ENCODE assay signal across 8 mouse cellular contexts in genomic region chr7:105762517-105763270, GRCm38 (mm10). TPM values are rescaled to one million over a fixed set of nuclear protein-coding genes. Genes with fewer than 3 reads are reported as not detected.
A peak's percentile ranks its signal among the peaks of the same experiment; 100 is the strongest.
DNase-seq lines count a peak whose midpoint lies in the region; ATAC-seq lines count a peak whose summit lies in the region.

No protein-coding gene starts in this region.

- H3K36me3 ChIP-seq in heart, embryonic 10.5 days: peaks cover 72% of the 10 kb centered on the region
- peaks cover 47% of the 10 kb centered on the region for H3K36me3 ChIP-seq in lung, embryonic 16.5 days (ENCODE audit: control insufficient read depth, insufficient read depth, low read length)
- H3K36me3 ChIP-seq in limb, embryonic 15.5 days: peaks cover 82% of the 10 kb centered on the region
- H3K36me3 ChIP-seq in stomach, embryonic 14.5 days (ENCODE audit: control insufficient read depth, insufficient read depth, low read length): peaks cover 71% of the 10 kb centered on the region

- no peak overlapping the region for H3K27ac ChIP-seq in heart, embryonic 10.5 days
- H3K27ac ChIP-seq in lung, embryonic 16.5 days (ENCODE audit: low read length): no peak overlapping the region
- no peak overlapping the region for H3K27ac ChIP-seq in limb, embryonic 15.5 days
- no peak overlapping the region for H3K27ac ChIP-seq in stomach, embryonic 14.5 days (ENCODE audit: low read length)

- intact Hi-C loops in heart, postnatal 14 days (cut with DNase I): no loop called here

- H3K9ac ChIP-seq in lung, embryonic 16.5 days (ENCODE audit: low read length): no peak overlapping the region
- H3K9ac ChIP-seq in limb, embryonic 15.5 days: no peak overlapping the region
- H3K9ac ChIP-seq in stomach, embryonic 14.5 days (replicated peaks; ENCODE audit: low read depth, low read length): no peak overlapping the region

- peaks cover 49% of the 10 kb centered on the region for H3K27me3 ChIP-seq in heart, embryonic 10.5 days (ENCODE audit: insufficient read depth, poor library complexity, severe bottlenecking)
- no peaks in the 10 kb centered on the region for H3K27me3 ChIP-seq in lung, embryonic 16.5 days (ENCODE audit: control insufficient read depth, insufficient read depth, low read depth, low read length)
- H3K27me3 ChIP-seq in limb, embryonic 15.5 days: no peaks in the 10 kb centered on the region
- no peaks in the 10 kb centered on the region for H3K27me3 ChIP-seq in stomach, embryonic 14.5 days (ENCODE audit: control insufficient read depth, insufficient read depth, low read length)

- H3K4me1 ChIP-seq in heart, embryonic 10.5 days: peaks cover 15% of the 10 kb centered on the region
- H3K4me1 ChIP-seq in lung, embryonic 16.5 days (replicated peaks; ENCODE audit: control insufficient read depth, insufficient read depth, low read length): peaks cover 4% of the 10 kb centered on the region; the same call in 1 of the 2 replicates
- peaks cover 9% of the 10 kb centered on the region for H3K4me1 ChIP-seq in limb, embryonic 15.5 days
- no peaks in the 10 kb centered on the region for H3K4me1 ChIP-seq in stomach, embryonic 14.5 days (ENCODE audit: control insufficient read depth, insufficient read depth, low read length)

- no peaks in the 10 kb centered on the region for H3K9me3 ChIP-seq in heart, embryonic 10.5 days
- H3K9me3 ChIP-seq in lung, embryonic 16.5 days (ENCODE audit: control insufficient read depth, low read length): no peaks in the 10 kb centered on the region
- H3K9me3 ChIP-seq in limb, embryonic 15.5 days: no peaks in the 10 kb centered on the region
- no peaks in the 10 kb centered on the region for H3K9me3 ChIP-seq in stomach, embryonic 14.5 days (ENCODE audit: control insufficient read depth, low read depth, low read length)

- ATAC-seq in lung, embryonic 16.5 days (ENCODE audit: low read depth): peak; percentile 18; the same call in 1 of the 2 replicates
- 0 out of 2 replicates have a peak, but pooled peaks have one; percentile 27 for ATAC-seq in limb, embryonic 15.5 days (ENCODE audit: insufficient number of reproducible peaks, low FRiP score, low TSS enrichment, low read depth)
- ATAC-seq in stomach, embryonic 14.5 days (ENCODE audit: insufficient number of reproducible peaks, insufficient read depth, low FRiP score, low read depth): 0 out of 2 replicates have a peak, but pooled peaks have one; percentile 24

- peak overlapping the region; percentile 57 for H3K4me3 ChIP-seq in heart, embryonic 10.5 days
- H3K4me3 ChIP-seq in lung, embryonic 16.5 days (ENCODE audit: low read length): peak overlapping the region; percentile 16; the same call in 1 of the 2 replicates
- peak overlapping the region; percentile 20 for H3K4me3 ChIP-seq in limb, embryonic 15.5 days
- H3K4me3 ChIP-seq in stomach, embryonic 14.5 days (ENCODE audit: low read depth, low read length): peak overlapping the region; percentile 13

- DNase-seq in heart, embryonic 10.5 days (ENCODE audit: low spot score): no peak
- no peak for DNase-seq in heart, postnatal 14 days
- no peak for DNase-seq in lung, postnatal 14 days
- DNase-seq in ovary, postnatal 10 days (ENCODE audit: low spot score): no peak
- no peak for DNase-seq in cerebellum, postnatal 10 days

- H3K4me2 ChIP-seq in lung, embryonic 16.5 days (ENCODE audit: low read depth, low read length): peak overlapping the region; percentile 40
- peak overlapping the region; percentile 39 for H3K4me2 ChIP-seq in limb, embryonic 15.5 days
- peak overlapping the region; percentile 47 for H3K4me2 ChIP-seq in stomach, embryonic 14.5 days (replicated peaks; ENCODE audit: low read depth, low read length)

- 20% methylated on average over 55 of the region's 55 CpGs for WGBS in heart, embryonic 10.5 days
- WGBS in lung, embryonic 16.5 days: 55% methylated on average over 55 of the region's 55 CpGs
- WGBS in limb, embryonic 15.5 days: 39% methylated on average over 55 of the region's 55 CpGs
- WGBS in stomach, embryonic 14.5 days: 46% methylated on average over 48 of the region's 55 CpGs

RNA-seq across cellular contexts. Expression of gene Tpp1, which starts 10.7 kb away (rescaled TPM):
- 76.5 and 95.2 TPM in 2 replicates for polyA plus RNA-seq in heart, embryonic 10.5 days (2016; fragmentation: Nextera tagmentation; extraction: Ambion mirVana)
- 10 to 100 TPM; 41.6 to 42.5 TPM for total RNA-seq in heart, postnatal 14 days (2021)
- 96.4 and 102 TPM in 2 replicates for polyA plus RNA-seq in lung, embryonic 16.5 days (2015; fragmentation: Nextera tagmentation; extraction: Ambion mirVana)
- 74.3 and 75.9 TPM in 2 replicates for polyA plus RNA-seq in limb, embryonic 15.5 days (2015; fragmentation: Nextera tagmentation; extraction: Ambion mirVana)
- polyA plus RNA-seq in stomach, embryonic 14.5 days (2014; fragmentation: Nextera tagmentation; extraction: Ambion mirVana): 79.9 and 80.2 TPM in 2 replicates

RNA-seq across cellular contexts. Expression of gene Taf10, which starts 18.5 kb away (rescaled TPM):
- 153 and 184 TPM in 2 replicates for polyA plus RNA-seq in heart, embryonic 10.5 days (2016; fragmentation: Nextera tagmentation; extraction: Ambion mirVana)
- 10 to 100 TPM; 81.0 to 88.8 TPM for total RNA-seq in heart, postnatal 14 days (2021)
- polyA plus RNA-seq in lung, embryonic 16.5 days (2015; fragmentation: Nextera tagmentation; extraction: Ambion mirVana): 101 and 105 TPM in 2 replicates
- 80.1 and 104 TPM in 2 replicates for polyA plus RNA-seq in limb, embryonic 15.5 days (2015; fragmentation: Nextera tagmentation; extraction: Ambion mirVana)
- 133 and 135 TPM in 2 replicates for polyA plus RNA-seq in stomach, embryonic 14.5 days (2014; fragmentation: Nextera tagmentation; extraction: Ambion mirVana)

RNA-seq across cellular contexts. Expression of gene Dchs1, which starts 24.8 kb away (rescaled TPM):
- polyA plus RNA-seq in heart, embryonic 10.5 days (2016; fragmentation: Nextera tagmentation; extraction: Ambion mirVana): 4.2 and 8.6 TPM in 2 replicates
- total RNA-seq in heart, postnatal 14 days (2021): 10 to 100 TPM; 18.0 to 21.1 TPM
- polyA plus RNA-seq in lung, embryonic 16.5 days (2015; fragmentation: Nextera tagmentation; extraction: Ambion mirVana): 7.1 and 7.2 TPM in 2 replicates
- 13.3 and 16.2 TPM in 2 replicates for polyA plus RNA-seq in limb, embryonic 15.5 days (2015; fragmentation: Nextera tagmentation; extraction: Ambion mirVana)
- polyA plus RNA-seq in stomach, embryonic 14.5 days (2014; fragmentation: Nextera tagmentation; extraction: Ambion mirVana): 18.7 and 20.5 TPM in 2 replicates

RNA-seq across cellular contexts. Expression of gene Rrp8, which starts 25.5 kb away (rescaled TPM):
- polyA plus RNA-seq in heart, embryonic 10.5 days (2016; fragmentation: Nextera tagmentation; extraction: Ambion mirVana): 30.9 and 40.6 TPM in 2 replicates
- 10 to 100 TPM; 10.8 to 11.2 TPM for total RNA-seq in heart, postnatal 14 days (2021)
- polyA plus RNA-seq in lung, embryonic 16.5 days (2015; fragmentation: Nextera tagmentation; extraction: Ambion mirVana): 31.1 and 41.7 TPM in 2 replicates
- 36.4 and 41.8 TPM in 2 replicates for polyA plus RNA-seq in limb, embryonic 15.5 days (2015; fragmentation: Nextera tagmentation; extraction: Ambion mirVana)
- polyA plus RNA-seq in stomach, embryonic 14.5 days (2014; fragmentation: Nextera tagmentation; extraction: Ambion mirVana): 39.0 and 40.2 TPM in 2 replicates

RNA-seq across cellular contexts. Expression of gene Ilk, which starts 26.3 kb away (rescaled TPM):
- 371 and 403 TPM in 2 replicates for polyA plus RNA-seq in heart, embryonic 10.5 days (2016; fragmentation: Nextera tagmentation; extraction: Ambion mirVana)
- total RNA-seq in heart, postnatal 14 days (2021): 100 to 1,000 TPM; 115 to 123 TPM
- polyA plus RNA-seq in lung, embryonic 16.5 days (2015; fragmentation: Nextera tagmentation; extraction: Ambion mirVana): 413 and 414 TPM in 2 replicates
- 327 and 418 TPM in 2 replicates for polyA plus RNA-seq in limb, embryonic 15.5 days (2015; fragmentation: Nextera tagmentation; extraction: Ambion mirVana)
- 373 and 394 TPM in 2 replicates for polyA plus RNA-seq in stomach, embryonic 14.5 days (2014; fragmentation: Nextera tagmentation; extraction: Ambion mirVana)
